Mouse (Mus musculus) granulocyte monocyte progenitor cell, adult 5-6 weeks (primary cell): ENCODE data around the gene Haus6. TPM values are rescaled to one million over a fixed set of nuclear protein-coding genes. Genes with fewer than 3 reads are reported as not detected.
"Not testable (repeated sequence)": the region's sequence is repeated elsewhere in the genome, so short reads cannot be mapped to it uniquely, and the experiment has no call there.

ENCODE experiments used
- ATAC-seq: replicated peaks from 2 replicates; pipeline ENCODE4 v1.8.0; 2016; ENCODE audit warnings: mild to moderate bottlenecking, moderate TSS enrichment, inconsistent platforms; ENCODE audit not compliant: poor library complexity, severe bottlenecking
- total RNA-seq, 2 experiments: library from RNA; stranded (forward) in 1 of 2; stranded (reverse) in 1 of 2; fragments of 200-712, 200-1000 nt in 1 of 2; fragments of >200 nt in 1 of 2; fragmentation: Nextera tagmentation in 1 of 2; gene quantifications; 2 replicates each; pipeline ENCODE4 v1.2.3; 2014 to 2017

The Haus6 gene
- 22.5 and 23.3 TPM in 2 replicates for total RNA-seq (2014; fragmentation: Nextera tagmentation)
- total RNA-seq (2017), result 28.9 and 32.2 TPM in 2 replicates

DNA sequence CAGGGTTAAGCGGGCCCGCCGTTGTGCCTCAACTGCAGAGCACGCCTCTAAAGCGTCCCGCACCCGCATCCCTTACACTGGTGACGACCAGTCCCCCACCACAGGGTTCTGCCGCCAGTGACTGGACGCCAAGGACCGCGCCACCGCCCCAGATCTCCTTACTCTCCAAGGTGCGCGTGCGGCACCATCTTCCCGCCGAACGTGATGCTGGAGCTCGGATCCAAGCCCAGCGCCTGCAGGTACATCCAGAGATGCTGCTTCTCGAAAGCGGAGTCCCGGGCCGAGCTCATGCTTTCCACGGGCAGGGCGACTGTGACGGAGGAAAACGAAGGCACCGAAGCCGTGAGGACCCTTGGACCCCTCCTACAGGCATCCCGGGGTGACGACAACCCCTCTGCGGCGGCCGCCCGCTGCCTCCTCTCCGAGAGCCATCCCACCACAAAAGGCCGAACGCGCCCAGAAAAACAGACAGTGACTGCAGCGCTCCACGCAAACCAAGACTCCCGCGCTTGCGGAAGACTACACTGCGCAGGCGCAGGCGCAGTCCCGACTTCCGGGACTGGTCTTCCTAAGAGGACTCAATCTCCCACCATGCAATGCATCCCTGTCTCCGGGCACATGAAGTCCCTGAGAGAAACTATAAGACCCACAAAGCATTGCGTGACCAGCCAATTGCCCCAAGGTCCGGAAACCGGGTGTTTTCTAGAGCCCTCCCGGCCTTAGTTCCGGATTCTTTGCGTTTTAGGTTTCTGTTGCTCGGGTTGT lies at the start of gene Haus6:
Haus6 (minus strand) TSS at position 532 of the 765 bp plus-strand sequence.
- peak; percentile 98 for ATAC-seq

DNA sequence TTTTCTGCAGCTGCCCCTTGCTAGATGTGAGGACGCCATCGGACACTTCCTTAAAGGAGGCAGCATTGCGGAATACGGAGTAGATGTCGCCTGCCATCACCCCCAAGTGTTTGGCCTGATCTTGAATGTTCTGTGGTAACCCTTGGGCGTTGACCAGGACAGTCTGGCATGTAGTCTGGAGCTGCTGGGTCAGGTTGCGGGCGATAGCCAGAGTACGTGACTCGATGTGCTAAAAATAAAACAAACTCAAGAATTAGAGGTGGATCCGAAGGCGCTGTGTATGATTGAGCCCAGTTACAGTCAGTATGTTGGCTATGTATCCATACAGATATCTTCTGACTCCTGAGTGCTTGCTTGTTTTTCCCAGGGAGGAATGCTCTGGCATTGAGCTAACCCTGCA lies 45.3 kb upstream of the Haus6 start:
- no peak for ATAC-seq

DNA sequence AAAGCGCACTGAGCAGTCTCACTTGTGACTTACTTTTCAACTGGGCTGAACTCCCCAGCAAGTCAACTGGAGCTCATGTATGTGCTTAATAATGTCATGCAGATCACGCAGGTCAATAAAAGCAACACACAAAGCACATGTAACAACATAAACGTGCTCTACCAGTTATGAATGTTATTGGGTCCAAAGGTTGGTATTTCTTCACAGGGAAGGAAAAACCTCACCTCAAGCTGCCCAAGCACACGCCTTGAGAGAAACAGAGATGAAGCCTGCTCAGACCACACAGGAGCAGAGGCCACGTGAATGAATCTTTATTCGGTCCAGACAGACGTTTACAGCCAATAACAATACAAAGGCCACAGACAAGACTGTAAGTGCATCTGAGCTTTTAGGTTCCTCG lies 44.6 kb upstream of the Haus6 start:
- ATAC-seq, result not testable (repeated sequence)

- ATAC-seq, result peak; percentile 42; the same call in 1 of the 2 replicates
Measured at GRCm38 (mm10) chr4:86651686-86652384, 40.0 kb upstream of the Haus6 start.

DNA sequence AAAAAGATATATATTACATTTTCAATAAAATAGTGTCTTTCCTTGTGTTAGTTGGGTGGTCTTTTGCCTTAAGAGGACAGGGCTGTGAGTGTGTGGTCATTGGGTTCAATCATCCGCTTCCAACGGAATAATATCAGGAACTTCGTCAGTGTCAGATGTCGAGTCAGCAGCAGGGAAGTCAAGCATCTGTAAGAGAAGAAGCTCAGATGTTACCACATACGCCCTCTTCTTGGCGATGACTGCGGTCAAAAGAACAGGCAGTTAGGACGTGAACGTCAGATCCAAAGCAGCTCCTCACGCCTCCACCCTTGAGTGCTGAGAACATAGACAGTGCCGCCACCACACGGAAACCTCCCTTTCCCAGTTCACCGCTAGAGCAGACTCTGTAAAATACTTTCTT lies 36.5 kb upstream of the Haus6 start:
- ATAC-seq, result not testable (repeated sequence)

DNA sequence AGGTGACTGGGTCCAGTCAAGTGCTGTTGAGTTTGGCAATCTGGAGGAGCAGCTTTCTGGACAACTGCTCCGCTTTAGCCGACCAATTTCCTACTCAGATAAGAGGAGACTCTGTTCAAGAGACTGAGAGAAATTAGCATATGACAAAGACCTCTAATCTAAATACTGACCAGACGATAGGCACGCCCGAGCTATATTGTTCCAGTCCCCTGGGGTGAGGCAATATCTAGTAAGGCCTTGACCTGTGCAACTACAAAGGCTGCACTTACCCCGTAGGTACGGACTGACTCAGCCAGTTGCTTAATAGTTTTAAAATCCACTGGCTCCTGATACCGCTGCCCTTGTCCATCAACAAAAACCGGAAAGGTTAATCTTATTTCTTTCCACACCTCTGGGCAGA lies 25.7 kb upstream of the Haus6 start:
- ATAC-seq, result not testable (repeated sequence)

DNA sequence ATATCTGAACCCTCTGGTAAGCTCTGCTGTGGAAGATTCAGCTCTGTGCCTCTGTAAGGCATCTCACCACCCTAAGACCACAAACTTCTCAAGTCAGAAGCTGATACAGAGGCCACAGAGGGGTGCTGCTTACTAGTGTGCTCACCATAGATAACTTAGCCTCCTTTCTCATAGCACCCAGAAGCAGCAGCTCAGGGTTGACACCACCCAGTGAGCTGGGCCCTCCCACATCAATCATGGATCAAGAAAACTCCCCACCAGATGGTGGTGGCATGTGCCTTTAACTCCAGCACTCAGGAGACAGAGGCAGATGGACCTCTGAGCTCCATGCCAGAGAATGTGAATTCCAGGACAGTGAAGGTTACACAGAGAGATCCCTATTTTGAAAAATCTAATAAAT lies 23.0 kb upstream of the Haus6 start:
- not testable (repeated sequence) for ATAC-seq

DNA sequence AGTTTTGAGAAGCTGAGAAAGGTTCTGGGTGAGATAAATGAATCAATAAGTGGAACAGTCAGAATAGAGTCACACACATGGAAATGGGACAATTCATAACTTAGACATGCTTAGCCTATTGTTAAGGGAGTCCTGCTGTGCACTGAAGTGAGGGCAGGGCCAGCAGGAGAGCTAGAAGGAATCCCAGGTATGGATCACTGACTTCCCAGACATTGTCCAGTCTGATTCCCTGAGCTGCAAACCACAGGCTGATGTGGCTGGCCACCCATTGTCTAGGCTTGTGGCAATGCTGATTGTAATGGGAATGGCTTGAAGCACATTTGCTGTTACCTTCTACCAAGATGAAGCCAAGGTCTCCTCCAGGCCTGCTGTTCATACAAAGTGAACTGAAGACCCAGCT lies 22.5 kb upstream of the Haus6 start:
- ATAC-seq, result not testable (repeated sequence)

- ATAC-seq, result peak; percentile 99
Measured at GRCm38 (mm10) chr4:86632556-86632955, 20.7 kb upstream of the Haus6 start.

DNA sequence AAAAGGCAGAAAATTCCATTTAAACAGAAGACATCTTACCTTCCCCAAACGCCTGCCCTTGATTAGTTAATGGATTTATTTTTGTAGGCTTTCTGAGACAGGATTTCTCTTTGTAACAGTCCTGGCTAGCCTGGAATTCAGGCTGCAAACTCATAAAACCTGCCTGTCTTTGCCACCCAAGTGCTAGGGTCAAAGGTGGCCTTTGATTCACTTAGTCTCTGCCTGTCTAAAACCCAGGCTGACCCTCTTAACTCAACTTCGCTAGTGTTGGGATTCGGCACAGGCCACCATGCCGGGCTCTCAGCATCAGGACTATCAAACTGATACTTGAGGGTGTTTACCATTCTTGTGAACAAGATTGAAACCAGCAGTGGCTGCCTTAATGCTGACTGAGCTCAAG lies 20.0 kb upstream of the Haus6 start:
- ATAC-seq, result no peak

- ATAC-seq, result not testable (repeated sequence)
Measured at GRCm38 (mm10) chr4:86626496-86626895, 14.6 kb upstream of the Haus6 start.

DNA sequence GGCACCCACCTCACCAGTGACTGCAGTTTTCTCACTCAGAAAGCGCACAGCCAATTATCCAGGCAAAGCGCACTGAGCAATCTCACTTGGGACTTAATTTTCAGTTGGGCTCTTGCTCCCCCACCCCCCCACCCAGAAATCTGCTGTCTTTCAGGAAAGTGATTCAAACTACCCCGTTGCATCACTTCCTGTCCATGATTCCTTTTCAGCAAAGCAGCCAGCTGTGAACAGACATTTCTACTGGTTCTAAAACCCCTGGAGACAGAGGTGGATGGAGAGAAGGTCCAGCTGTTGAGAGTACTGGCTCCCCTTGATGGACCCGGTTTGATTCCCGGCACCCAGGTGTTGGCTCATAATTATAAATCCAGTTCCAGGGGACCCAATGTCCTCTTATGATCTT lies 13.6 kb upstream of the Haus6 start:
- ATAC-seq, result peak; percentile 70

GRCm38 (mm10) chr4:86622532-86622931 lies 10.7 kb upstream of the Haus6 start:
- ATAC-seq, result not testable (repeated sequence)

DNA sequence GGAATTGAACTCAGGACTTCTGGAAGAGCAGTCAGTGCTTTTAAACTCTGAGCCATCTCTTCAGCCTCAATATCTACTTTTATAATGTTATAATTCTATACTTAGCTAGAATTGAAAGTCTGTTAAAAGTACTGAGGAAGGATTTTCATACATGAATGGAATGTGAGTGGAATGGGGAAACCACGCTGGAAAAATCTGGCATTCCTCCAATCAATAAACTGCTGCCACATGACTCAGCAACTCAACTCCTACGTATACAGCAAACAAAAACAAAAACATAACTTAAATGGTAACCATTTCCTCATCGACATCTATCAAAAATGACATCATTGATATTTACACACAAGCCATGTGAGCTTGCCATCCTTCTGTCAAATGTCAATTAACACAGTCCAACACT lies 10.3 kb upstream of the Haus6 start:
- no peak for ATAC-seq

- ATAC-seq, result no peak
Measured at GRCm38 (mm10) chr4:86620506-86620905, 8.7 kb upstream of the Haus6 start.

DNA sequence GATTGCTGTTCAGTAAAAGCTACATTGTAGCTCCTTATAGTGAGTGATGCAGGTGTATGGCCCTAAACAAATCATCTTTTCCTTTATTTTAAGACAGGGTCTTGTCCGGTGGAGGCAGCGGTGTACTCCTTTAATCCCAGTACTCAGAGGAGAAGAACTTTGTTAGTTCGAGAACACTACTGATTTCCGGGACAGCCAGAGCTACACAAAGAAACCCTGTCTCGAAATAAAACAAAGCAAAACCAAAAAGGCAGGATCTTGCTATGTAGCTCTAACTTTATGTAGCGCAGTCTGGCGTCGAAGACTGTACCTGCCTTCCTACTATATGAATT lies 400 bp upstream of the Haus6 start:
- 0 out of 2 replicates have a peak, but pooled peaks have one; percentile 2 for ATAC-seq

DNA sequence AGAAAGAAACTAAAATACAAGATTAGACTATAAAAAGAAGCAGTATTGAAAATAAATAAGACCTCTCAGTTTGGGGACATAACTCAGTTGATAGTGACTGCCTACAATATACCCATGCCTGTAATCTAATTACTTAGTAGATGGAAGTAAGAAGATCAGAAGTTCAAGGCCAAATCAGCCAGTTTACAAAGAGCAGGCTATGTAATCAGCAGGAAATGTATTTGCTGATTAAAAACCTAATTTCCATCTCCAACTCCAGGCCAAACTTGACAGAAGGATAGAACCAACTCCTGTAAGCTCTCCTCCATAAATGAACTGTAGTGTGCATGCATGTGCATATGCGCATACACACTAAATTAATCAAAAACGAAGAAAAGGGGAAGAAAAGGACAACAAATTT lies 20.6 kb downstream of the Haus6 start:
- ATAC-seq, result no peak

DNA sequence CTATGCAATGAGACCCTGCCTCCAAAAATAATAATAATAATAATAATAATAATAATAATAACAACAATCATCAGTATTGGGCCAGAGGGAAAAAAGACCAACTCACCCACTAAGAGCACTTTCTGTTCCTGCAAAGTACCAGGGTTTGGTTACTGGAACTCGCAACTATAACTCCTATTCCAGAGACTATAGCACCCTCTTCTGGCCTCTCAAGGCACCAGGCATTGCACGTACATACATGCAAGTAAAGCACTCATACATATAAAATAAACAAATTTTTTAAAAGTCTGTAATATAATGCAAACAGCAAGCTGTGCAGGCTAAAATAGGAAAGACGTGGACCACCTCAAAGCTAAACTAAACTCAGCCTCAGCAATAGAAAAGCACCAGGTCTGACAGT lies 23.6 kb downstream of the Haus6 start:
- peak; percentile 72 for ATAC-seq

DNA sequence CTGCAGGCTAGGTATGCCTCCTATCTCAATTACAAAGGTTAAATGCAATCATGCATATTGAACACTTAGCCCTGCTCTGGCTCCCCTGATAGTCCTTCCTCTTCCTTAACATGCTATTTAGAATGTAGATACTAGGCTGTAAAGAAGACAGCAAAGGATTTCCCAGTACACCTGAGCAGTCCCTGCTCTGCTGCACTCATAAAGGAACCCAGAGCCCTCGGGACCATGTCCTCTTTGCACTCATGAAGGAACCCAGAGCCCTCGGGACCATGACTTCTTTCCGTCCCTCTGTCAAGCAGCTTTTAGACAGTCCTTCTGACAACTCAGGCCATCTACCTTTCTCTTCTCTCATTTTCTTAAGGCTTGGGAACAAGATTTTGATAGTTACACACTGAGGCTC lies 31.3 kb downstream of the Haus6 start:
- no peak for ATAC-seq

GRCm38 (mm10) chr4:86580056-86580455 lies 31.8 kb downstream of the Haus6 start:
- ATAC-seq, result peak; percentile 54

DNA sequence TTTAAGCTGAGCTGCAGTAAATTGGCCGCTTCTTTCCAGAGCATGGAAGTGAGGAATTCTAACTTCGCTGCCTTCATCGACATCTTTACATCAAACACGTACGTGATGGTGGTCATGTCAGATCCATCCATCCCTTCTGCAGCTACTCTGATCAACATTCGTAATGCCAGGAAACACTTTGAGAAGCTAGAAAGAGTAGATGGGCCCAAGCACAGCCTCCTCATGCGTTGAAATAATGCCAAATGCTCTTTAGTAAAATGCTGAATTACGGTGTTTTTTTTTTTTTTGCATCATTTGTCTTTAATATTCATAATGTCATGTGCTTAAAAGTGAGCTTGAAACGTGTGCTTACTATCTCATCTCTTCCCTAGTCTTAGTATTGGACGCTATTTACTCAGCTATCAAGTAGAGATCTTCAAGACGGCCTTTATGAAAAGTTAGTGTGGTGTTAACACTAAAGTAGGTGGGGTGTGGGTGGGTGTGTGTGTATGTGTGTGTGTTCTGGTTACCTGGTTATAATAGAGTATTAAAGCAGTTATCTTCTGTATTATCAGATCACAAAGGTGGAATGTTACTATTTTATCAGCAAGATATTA lies 35.1 kb downstream of the Haus6 start:
- no peak for ATAC-seq
